Mouse (Mus musculus): ENCODE results near the gene B3galt4. TPM values are rescaled to one million over a fixed set of nuclear protein-coding genes. Genes with fewer than 3 reads are reported as not detected.
"Not testable (repeated sequence)": the region's sequence is repeated elsewhere in the genome, so short reads cannot be mapped to it uniquely, and the experiment has no call there.

The B3galt4 gene
- 5.5 and 5.6 TPM in 2 replicates for polyA plus RNA-seq (2015; fragmentation: Nextera tagmentation; extraction: Ambion mirVana)

DNA sequence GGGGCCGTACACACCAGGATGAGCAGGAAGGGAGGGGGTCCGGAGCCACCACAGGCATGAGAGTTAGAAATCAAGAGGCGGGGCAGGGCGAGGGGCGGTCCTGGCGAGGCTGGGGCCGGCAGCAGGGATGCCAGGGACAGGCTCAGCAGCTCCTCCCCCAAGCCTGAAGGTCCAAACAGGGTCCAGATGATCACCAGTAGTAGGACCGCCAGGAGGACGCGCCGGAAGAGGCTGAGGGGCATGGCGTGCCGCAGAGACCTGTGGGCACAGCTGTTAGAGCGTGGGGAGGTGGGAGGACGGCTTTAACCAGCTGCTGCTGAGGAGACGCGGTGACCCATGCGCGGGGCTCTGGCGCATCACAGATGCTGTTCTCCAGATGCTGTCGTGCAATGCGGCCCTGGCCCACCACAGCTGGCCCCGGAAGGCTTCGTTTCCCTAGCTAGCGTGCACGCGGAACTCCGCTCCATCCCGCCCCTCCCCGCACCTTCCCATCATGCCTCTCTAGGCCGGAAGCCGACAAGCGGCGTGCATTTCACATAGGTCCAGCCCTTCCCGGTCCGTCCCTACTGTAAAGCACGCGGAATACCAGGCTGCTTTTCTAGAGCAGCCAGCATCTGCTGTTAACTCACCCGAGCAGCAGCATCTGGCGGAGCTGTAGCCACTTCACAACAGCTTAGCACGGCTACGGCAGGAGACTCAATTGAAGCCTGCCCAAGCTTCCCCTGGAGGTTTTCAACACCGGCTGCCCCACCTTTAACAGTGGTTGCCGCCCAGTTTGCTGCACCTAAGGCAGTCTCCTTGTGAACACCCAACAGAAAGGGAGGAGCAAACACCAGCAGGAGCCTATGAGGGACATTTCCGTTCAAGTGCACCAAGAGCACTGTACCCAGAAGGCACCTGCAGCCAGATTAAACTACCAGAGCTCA lies at the start of gene B3galt4:
B3galt4 (minus strand) TSS at position 468 of the 926 bp plus-strand sequence.
- Histone ChIP-seq H3K4me3 (ENCODE audit: low read length) (peak within 1 kb of the TSS; percentile 50), H3K27me3 (ENCODE audit: control insufficient read depth, insufficient read depth, low read depth, low read length) (no peaks in the 10 kb centered on the region), H3K36me3 (ENCODE audit: control insufficient read depth, insufficient read depth, low read length) (peaks cover 22% of the 10 kb centered on the region), H3K9me3 (ENCODE audit: control insufficient read depth, low read length) (no peaks in the 10 kb centered on the region), H3K9ac (ENCODE audit: low read length) (peak within 1 kb of the TSS; percentile 68), H3K4me2 (ENCODE audit: low read depth, low read length) (peak within 1 kb of the TSS; percentile 80), H3K4me1 (replicated peaks; ENCODE audit: control insufficient read depth, insufficient read depth, low read length) (peaks cover 39% of the 10 kb centered on the region), H3K27ac (ENCODE audit: low read length) (peak within 1 kb of the TSS; percentile 92)
- peak; percentile 75 for ATAC-seq (ENCODE audit: low read depth)
- under 1% methylated on average over 45 of the region's 45 CpGs for WGBS

DNA sequence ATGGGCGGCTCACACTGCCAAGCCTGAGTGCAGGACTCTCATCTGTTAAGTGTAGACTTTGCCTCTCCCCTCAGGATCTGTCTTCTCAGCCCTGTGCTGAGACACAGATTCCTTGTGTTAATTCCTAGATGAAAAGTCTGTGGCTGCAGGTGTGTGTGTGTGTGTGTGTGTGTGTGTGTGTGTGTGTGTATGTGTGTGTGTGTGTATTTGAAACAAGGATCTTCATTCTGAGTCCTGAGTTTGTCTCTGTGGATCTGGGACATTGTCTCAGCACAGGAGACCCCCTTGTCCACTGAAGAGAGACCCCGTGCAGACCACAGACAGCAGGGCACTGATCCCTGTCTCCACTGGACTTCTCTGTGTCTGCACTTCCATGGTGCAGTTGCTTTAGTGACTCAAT lies 49.5 kb upstream of the B3galt4 start:
- H3K27me3 ChIP-seq (ENCODE audit: control insufficient read depth, insufficient read depth, low read depth, low read length): peaks cover 18% of the 10 kb centered on the region
- WGBS: 42% methylated on average over 2 of the region's 2 CpGs
- not testable (repeated sequence) for H3K4me3 ChIP-seq (ENCODE audit: low read length)

DNA sequence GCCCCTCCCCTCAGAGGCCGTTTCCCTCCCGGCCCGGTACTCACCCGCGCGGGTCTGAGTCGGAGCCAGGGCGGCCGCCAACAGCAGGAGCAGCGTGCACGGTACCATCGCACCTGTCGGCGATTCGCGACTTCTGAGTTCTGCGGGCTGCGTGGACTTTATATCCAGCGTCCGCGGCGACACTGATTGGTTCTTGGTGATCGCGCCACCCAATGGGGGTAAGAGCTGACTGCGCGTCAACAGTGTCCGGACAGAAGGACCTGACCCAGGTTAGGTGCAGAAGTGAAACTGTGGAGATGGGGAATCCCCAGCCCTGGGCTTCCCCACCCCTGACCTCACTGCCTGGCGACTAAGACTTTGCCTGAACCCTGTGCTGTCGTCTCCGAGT lies 48.9 kb upstream of the B3galt4 start, which contains the start of gene H2-K1:
H2-K1 (minus strand) TSS at position 198 of the 388 bp plus-strand sequence.
- Histone ChIP-seq H3K36me3 (ENCODE audit: control insufficient read depth, insufficient read depth, low read length) (no peaks in the 10 kb centered on the region), H3K4me2 (ENCODE audit: low read depth, low read length) (peak within 1 kb of the TSS; percentile 94), H3K4me1 (replicated peaks; ENCODE audit: control insufficient read depth, insufficient read depth, low read length) (peaks cover 6% of the 10 kb centered on the region; the same call in 1 of the 2 replicates), H3K9ac (ENCODE audit: low read length) (peak within 1 kb of the TSS; percentile 68), H3K4me3 (ENCODE audit: low read length) (peak within 1 kb of the TSS; percentile 60), H3K27me3 (ENCODE audit: control insufficient read depth, insufficient read depth, low read depth, low read length) (peaks cover 18% of the 10 kb centered on the region), H3K27ac (ENCODE audit: low read length) (no peak within 1 kb of the TSS), H3K9me3 (ENCODE audit: control insufficient read depth, low read length) (no peaks in the 10 kb centered on the region)
- peak; percentile 97 for ATAC-seq (ENCODE audit: low read depth)
- WGBS: under 1% methylated on average over 24 of the region's 30 CpGs

More for the DNA sequence above, 49.5 kb upstream of the B3galt4 start:
- peak overlapping the region; percentile 94; the same call in 1 of the 2 replicates for H3K4me2 ChIP-seq (ENCODE audit: low read depth, low read length)
- ATAC-seq (ENCODE audit: low read depth); H3K9me3 ChIP-seq (ENCODE audit: control insufficient read depth, low read length); H3K36me3 ChIP-seq (ENCODE audit: control insufficient read depth, insufficient read depth, low read length); H3K9ac ChIP-seq (ENCODE audit: low read length); H3K4me1 ChIP-seq (replicated peaks; ENCODE audit: control insufficient read depth, insufficient read depth, low read length); H3K27ac ChIP-seq (ENCODE audit: low read length): not testable (repeated sequence)

DNA sequence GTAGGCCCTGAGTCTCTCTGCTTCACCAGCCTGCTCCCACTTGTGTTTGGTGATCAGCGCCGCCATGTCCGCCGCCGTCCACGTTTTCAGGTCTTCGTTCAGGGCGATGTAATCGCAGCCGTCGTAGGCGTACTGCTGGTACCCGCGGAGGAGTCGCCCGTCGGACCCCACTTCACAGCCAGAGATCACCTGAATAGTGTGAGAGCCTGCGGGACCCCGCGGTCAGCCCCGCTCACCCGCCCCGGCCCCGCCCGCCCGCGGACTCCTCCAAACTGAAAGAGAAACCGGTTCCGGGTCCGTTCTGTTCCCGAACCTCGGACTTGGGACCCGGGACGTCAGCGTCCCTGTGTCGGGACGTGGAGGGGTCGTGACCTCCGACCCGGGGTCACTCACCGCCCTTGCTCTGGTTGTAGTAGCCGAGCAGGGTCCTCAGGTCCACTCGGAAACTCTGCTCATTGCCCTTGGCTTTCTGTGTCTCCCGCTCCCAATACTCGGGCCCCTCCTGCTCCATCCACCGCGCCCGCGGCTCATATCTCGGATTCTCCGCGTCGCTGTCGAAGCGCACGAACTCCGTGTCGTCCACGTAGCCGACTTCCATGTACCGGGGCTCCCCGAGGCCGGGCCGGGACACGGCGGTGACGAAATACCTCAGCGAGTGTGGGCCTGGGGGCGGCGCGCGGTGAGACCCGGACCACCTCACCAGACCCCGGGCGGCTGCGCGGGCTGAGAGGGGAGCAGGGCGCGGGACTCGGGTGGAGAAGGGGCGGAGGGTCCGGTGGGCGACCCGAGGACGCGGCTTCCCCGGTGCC lies 48.3 kb upstream of the B3galt4 start:
- no peaks in the 10 kb centered on the region for H3K9me3 ChIP-seq (ENCODE audit: control insufficient read depth, low read length)
- peak overlapping the region; percentile 94 for H3K4me2 ChIP-seq (ENCODE audit: low read depth, low read length)
- H3K27me3 ChIP-seq (ENCODE audit: control insufficient read depth, insufficient read depth, low read depth, low read length): peaks cover 18% of the 10 kb centered on the region
- peak overlapping the region; percentile 60 for H3K4me3 ChIP-seq (ENCODE audit: low read length)
- no peak overlapping the region for H3K27ac ChIP-seq (ENCODE audit: low read length)
- H3K36me3 ChIP-seq (ENCODE audit: control insufficient read depth, insufficient read depth, low read length): no peaks in the 10 kb centered on the region
- WGBS: 1% methylated on average over 86 of the region's 87 CpGs
- peak; percentile 51 for ATAC-seq (ENCODE audit: low read depth)
- peaks cover 6% of the 10 kb centered on the region; the same call in 1 of the 2 replicates for H3K4me1 ChIP-seq (replicated peaks; ENCODE audit: control insufficient read depth, insufficient read depth, low read length)
- H3K9ac ChIP-seq (ENCODE audit: low read length): peak overlapping the region; percentile 68

DNA sequence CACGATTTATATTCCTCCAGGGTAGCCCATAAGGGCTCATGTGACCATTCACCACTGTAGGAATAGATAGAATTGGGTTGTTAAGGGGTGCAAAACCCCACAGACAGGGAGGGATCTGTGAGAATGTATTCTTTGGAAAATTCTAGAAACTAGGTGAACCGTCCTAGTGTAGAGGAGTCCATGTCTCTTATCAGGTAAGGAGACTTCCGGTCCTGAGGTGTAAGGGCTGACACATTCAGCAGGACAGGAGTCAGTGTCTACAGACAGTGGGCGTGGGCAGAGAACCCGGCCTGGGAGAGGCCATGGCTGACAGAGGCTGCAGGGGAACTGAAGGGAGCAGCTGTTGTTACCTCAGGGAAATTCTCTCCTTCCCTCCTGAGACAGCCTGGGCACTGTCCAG lies 47.4 kb upstream of the B3galt4 start:
- H3K27ac ChIP-seq (ENCODE audit: low read length); H3K4me3 ChIP-seq (ENCODE audit: low read length); H3K36me3 ChIP-seq (ENCODE audit: control insufficient read depth, insufficient read depth, low read length); H3K4me1 ChIP-seq (replicated peaks; ENCODE audit: control insufficient read depth, insufficient read depth, low read length); ATAC-seq (ENCODE audit: low read depth); H3K9me3 ChIP-seq (ENCODE audit: control insufficient read depth, low read length); H3K9ac ChIP-seq (ENCODE audit: low read length); H3K4me2 ChIP-seq (ENCODE audit: low read depth, low read length): not testable (repeated sequence)
- WGBS: 40% methylated on average over 5 of the region's 5 CpGs
- H3K27me3 ChIP-seq (ENCODE audit: control insufficient read depth, insufficient read depth, low read depth, low read length): peaks cover 18% of the 10 kb centered on the region

DNA sequence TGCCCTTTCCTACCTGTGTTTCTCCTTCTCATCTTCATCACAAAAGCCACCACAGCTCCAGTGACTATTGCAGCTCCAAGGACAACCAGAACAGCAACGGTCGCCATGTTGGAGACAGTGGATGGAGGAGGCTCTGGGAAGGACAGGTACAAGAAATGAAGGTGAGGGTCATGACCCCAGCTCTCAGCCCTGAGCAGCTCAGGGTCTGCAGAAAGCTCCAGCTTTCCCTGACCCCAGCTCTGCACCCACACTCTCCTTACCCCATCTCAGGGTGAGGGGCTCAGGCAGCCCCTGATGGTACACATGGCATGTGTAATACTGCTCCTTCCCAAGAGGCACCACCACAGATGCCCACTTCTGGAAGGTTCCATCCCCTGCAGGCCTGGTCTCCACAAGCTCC lies 45.7 kb upstream of the B3galt4 start:
- H3K27me3 ChIP-seq (ENCODE audit: control insufficient read depth, insufficient read depth, low read depth, low read length): peaks cover 18% of the 10 kb centered on the region
- H3K27ac ChIP-seq (ENCODE audit: low read length); H3K36me3 ChIP-seq (ENCODE audit: control insufficient read depth, insufficient read depth, low read length); ATAC-seq (ENCODE audit: low read depth); H3K9me3 ChIP-seq (ENCODE audit: control insufficient read depth, low read length); H3K9ac ChIP-seq (ENCODE audit: low read length); H3K4me3 ChIP-seq (ENCODE audit: low read length); H3K4me1 ChIP-seq (replicated peaks; ENCODE audit: control insufficient read depth, insufficient read depth, low read length); H3K4me2 ChIP-seq (ENCODE audit: low read depth, low read length): not testable (repeated sequence)
- WGBS: 86% methylated on average over 2 of the region's 2 CpGs

DNA sequence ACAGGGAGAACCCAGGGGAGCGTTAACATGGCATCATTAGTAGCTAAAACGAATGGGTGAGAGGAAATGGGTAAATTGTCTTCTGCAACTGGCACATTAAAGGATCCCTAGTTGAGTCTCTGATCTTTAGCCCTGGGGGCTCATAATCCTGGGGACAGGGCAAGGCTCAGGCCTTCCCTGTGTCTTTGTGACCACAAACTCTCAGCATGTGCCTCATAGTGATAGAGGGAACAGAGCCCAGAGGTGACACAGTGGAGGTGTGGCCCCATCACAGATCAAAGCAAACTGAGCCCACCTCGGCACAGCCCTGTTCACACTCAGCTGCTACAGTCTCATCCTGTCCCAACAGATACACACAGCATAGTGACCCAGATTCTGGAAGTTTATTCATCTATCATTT lies 44.4 kb upstream of the B3galt4 start:
- Histone ChIP-seq H3K4me1 (replicated peaks; ENCODE audit: control insufficient read depth, insufficient read depth, low read length) (peaks cover 6% of the 10 kb centered on the region; the same call in 1 of the 2 replicates), H3K9me3 (ENCODE audit: control insufficient read depth, low read length) (no peaks in the 10 kb centered on the region), H3K27ac (ENCODE audit: low read length) (no peak overlapping the region), H3K9ac (ENCODE audit: low read length) (no peak overlapping the region), H3K4me3 (ENCODE audit: low read length) (no peak overlapping the region), H3K4me2 (ENCODE audit: low read depth, low read length) (no peak overlapping the region), H3K36me3 (ENCODE audit: control insufficient read depth, insufficient read depth, low read length) (no peaks in the 10 kb centered on the region), H3K27me3 (ENCODE audit: control insufficient read depth, insufficient read depth, low read depth, low read length) (peaks cover 15% of the 10 kb centered on the region)
- 40% methylated on average over 3 of the region's 3 CpGs for WGBS
- ATAC-seq (ENCODE audit: low read depth): no peak

DNA sequence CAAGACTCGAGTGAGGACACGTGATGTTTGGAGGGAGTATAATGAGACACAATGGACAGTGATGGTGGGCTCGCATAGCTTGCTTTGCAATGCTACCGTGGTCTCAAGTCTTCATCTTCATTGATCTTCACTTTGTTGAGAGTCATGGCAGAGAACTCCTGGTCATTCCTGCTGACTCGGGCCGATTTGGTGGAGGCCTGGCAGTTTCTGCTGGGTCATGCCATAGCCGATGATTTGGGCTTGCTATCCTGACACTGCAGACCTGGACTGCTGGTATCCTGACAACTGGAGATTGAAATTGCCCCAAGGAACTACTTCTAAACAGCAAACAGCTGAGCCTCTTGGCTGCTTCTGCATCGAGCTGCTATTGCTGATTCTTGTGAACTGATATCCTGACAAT lies 43.7 kb upstream of the B3galt4 start:
- Histone ChIP-seq H3K4me3 (ENCODE audit: low read length) (no peak overlapping the region), H3K36me3 (ENCODE audit: control insufficient read depth, insufficient read depth, low read length) (no peaks in the 10 kb centered on the region), H3K27ac (ENCODE audit: low read length) (no peak overlapping the region), H3K9ac (ENCODE audit: low read length) (no peak overlapping the region), H3K4me1 (replicated peaks; ENCODE audit: control insufficient read depth, insufficient read depth, low read length) (0 out of 2 replicates have a peak, but pooled peaks cover 3% of the 10 kb centered on the region), H3K4me2 (ENCODE audit: low read depth, low read length) (no peak overlapping the region), H3K9me3 (ENCODE audit: control insufficient read depth, low read length) (no peaks in the 10 kb centered on the region), H3K27me3 (ENCODE audit: control insufficient read depth, insufficient read depth, low read depth, low read length) (peaks cover 10% of the 10 kb centered on the region)
- no peak for ATAC-seq (ENCODE audit: low read depth)
- WGBS: 84% methylated on average over 8 of the region's 8 CpGs
